Mouse (Mus musculus) stomach, postnatal 0 days (tissue): ENCODE results near the gene Cirbp. TPM values are rescaled to one million over a fixed set of nuclear protein-coding genes. Genes with fewer than 3 reads are reported as not detected.

Experiments
- ATAC-seq: fragments of 200-750 bp; cut with Nextera tagmentation; 2 replicates; pipeline ENCODE4 v1.8.0; 2017; ENCODE audit not compliant: low FRiP score, low TSS enrichment
- DNase-seq: peaks from one replicate; pipeline ENCODE4 v3.0.0-alpha.2; 2016; ENCODE audit warnings: low spot score
- H3K27ac ChIP-seq: fragments of 300-500 bp; sonication (generic); replicated peaks from 2 replicates; pipeline ENCODE4 v1.5.1; 2014; ENCODE audit warnings: mild to moderate bottlenecking, control low read depth
- H3K27me3 ChIP-seq: fragments of 300-500 bp; sonication (generic); 2 replicates; pipeline ENCODE4 v1.6.1; 2014; ENCODE audit warnings: low read length; ENCODE audit not compliant: control insufficient read depth, insufficient read depth
- H3K36me3 ChIP-seq: fragments of 300-500 bp; sonication (generic); 2 replicates; pipeline ENCODE4 v1.6.1; 2014; ENCODE audit warnings: low read length, mixed read lengths; ENCODE audit not compliant: control insufficient read depth, insufficient read depth
- H3K4me1 ChIP-seq: fragments of 300-500 bp; sonication (generic); replicated peaks from 2 replicates; pipeline ENCODE4 v1.6.1; 2014; ENCODE audit warnings: antibody characterized with exemption; ENCODE audit not compliant: control insufficient read depth, insufficient read depth
- H3K4me2 ChIP-seq: fragments of 300-500 bp; sonication (generic); replicated peaks from 2 replicates; pipeline ENCODE4 v1.6.1; 2014; ENCODE audit warnings: low read depth, mild to moderate bottlenecking, control low read depth, moderate library complexity
- H3K4me3 ChIP-seq: fragments of 300-500 bp; sonication (generic); 2 replicates; pipeline ENCODE4 v1.5.1; 2014; ENCODE audit warnings: low read depth, low read length, control low read depth
- H3K9ac ChIP-seq: fragments of 300-500 bp; sonication (generic); 2 replicates; pipeline ENCODE4 v1.6.1; 2014; ENCODE audit warnings: mild to moderate bottlenecking, low read length, control low read depth, mixed read lengths
- H3K9me3 ChIP-seq: fragments of 300-500 bp; sonication (generic); 2 replicates; pipeline ENCODE4 v1.6.1; 2016; ENCODE audit warnings: low read length; ENCODE audit not compliant: control insufficient read depth
- CTCF ChIP-seq: IDR thresholded peaks from 2 replicates; pipeline ENCODE4 v1.5.1; 2016; ENCODE audit warnings: antibody characterized with exemption, low read depth, mild to moderate bottlenecking, moderate library complexity
- EP300 ChIP-seq: optimal IDR thresholded peaks from 2 replicates; pipeline ENCODE3; 2016; ENCODE audit warnings: antibody characterized with exemption
- WGBS: fragments of 180-500 bp; shearing (Covaris S2); extraction: QIAGEN DNeasy Blood & Tissue Kit; methylation state at CpG from one replicate; pipeline ENCODE4 v1.1.7; 2014; 5-methylcytosine and 5-hydroxymethylcytosine counted together
- polyA plus RNA-seq: library from polyadenylated mRNA; unstranded; fragments of >200 nt; fragmentation: Nextera tagmentation; extraction: Ambion mirVana; gene quantifications from 2 replicates; pipeline ENCODE4 v1.2.1, GENCODE M21; 2015

Cirbp gene
- polyA plus RNA-seq = 237 and 244 TPM in 2 replicates

DNA sequence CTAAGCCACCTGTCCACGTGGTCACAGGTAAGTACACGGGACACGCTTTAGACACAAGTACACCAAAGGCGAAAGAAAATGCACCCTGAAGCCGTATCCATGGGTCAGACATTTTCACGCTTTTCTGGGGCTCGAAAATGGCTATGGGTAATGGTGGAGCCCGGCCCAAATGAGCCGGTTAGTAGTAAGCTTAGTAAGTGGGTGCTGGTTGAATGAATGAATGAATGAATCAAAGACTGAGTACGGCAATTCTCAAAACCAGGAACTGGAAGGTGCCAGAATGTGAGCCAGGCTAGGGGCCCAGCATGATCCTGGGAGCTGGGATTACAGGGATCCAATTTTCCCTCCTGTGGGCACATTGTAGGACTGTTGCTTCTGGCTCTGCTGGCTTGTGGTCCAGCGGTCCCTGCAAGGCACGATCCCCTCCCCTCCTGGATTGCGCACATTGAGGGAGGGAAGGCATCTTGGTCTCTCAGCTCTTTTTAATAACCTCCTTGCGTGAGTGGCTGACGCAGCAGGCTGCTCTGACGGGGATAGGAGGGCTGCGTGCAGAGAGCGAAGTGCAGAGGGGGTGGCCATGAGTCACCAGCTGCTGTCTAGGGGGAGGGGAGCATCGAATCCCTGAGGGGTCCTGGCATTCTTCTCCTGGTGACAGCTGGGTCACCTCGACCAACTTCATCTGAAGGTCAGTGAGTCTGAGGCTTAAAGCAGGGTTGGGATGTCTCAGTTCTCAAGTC lies at the start of gene Cirbp:
Cirbp (plus strand) TSS at position 594 of the 737 bp plus-strand sequence.
- 17% methylated on average over 20 of the region's 20 CpGs for WGBS

DNA sequence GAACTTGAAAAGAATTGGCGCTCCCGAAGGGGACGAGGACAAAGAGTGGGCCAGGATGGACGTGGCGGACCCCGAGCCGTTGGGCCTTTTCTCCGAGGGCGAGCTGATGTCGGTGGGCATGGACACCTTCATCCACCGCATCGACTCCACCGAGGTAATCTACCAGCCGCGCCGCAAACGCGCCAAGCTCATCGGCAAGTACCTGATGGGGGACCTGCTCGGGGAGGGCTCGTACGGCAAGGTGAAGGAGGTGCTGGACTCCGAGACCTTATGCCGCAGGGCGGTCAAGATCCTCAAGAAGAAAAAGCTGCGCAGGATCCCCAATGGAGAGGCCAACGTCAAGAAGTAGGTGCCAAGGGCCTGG lies 49.2 kb upstream of the Cirbp start:
- no peaks in the 10 kb centered on the region for H3K27me3 ChIP-seq
- no peak for TF ChIP-seq EP300
- no peak for TF ChIP-seq CTCF
- no peak for DNase-seq
- peak overlapping the region; percentile 90 for H3K9ac ChIP-seq
- peak overlapping the region; percentile 91 for H3K27ac ChIP-seq
- H3K4me3 ChIP-seq = peak overlapping the region; percentile 91
- H3K4me2 ChIP-seq = peak overlapping the region; percentile 90
- under 1% methylated on average over 27 of the region's 27 CpGs for WGBS
- peaks cover 10% of the 10 kb centered on the region; the same call in 1 of the 2 replicates for H3K4me1 ChIP-seq
- no peak for ATAC-seq
- H3K9me3 ChIP-seq = no peaks in the 10 kb centered on the region
- H3K36me3 ChIP-seq = 0 out of 2 replicates have a peak, but pooled peaks cover 3% of the 10 kb centered on the region

More for the DNA sequence above, at the start of gene Cirbp:
- peaks cover 7% of the 10 kb centered on the region for H3K36me3 ChIP-seq
- peaks cover 17% of the 10 kb centered on the region for H3K4me1 ChIP-seq
- H3K4me2 ChIP-seq = peak within 1 kb of the TSS; percentile 89
- H3K4me3 ChIP-seq = peak within 1 kb of the TSS; percentile 41
- H3K27ac ChIP-seq = peak within 1 kb of the TSS; percentile 82
- no peaks in the 10 kb centered on the region for H3K9me3 ChIP-seq
- no peak for DNase-seq
- H3K9ac ChIP-seq = peak within 1 kb of the TSS; percentile 62
- TF ChIP-seq CTCF (no peak), EP300 (no peak)
- no peaks in the 10 kb centered on the region for H3K27me3 ChIP-seq
- ATAC-seq = no peak

- whole genome bisulfite sequencing = 3% methylated on average over 30 of the region's 30 CpGs
- peaks cover 10% of the 10 kb centered on the region; the same call in 1 of the 2 replicates for H3K4me1 ChIP-seq
- peak; percentile 74 for DNase-seq
Observed at GRCm38 (mm10) chr10:80116927-80117691, 48.7 kb upstream of the Cirbp start.

GRCm38 (mm10) chr10:80117736-80118135 lies 48.0 kb upstream of the Cirbp start:
- peak overlapping the region; percentile 90 for H3K4me2 ChIP-seq
- TF ChIP-seq EP300 (no peak), CTCF (no peak; the same call in 1 of the 2 replicates)
- ATAC-seq (no peak), DNase-seq (no peak)
- no peaks in the 10 kb centered on the region for H3K9me3 ChIP-seq
- 36% methylated on average over 1 of the region's 1 CpGs for WGBS
- H3K27ac ChIP-seq = peak overlapping the region; percentile 91
- H3K36me3 ChIP-seq = 0 out of 2 replicates have a peak, but pooled peaks cover 3% of the 10 kb centered on the region
- peak overlapping the region; percentile 90 for H3K9ac ChIP-seq
- peaks cover 10% of the 10 kb centered on the region; the same call in 1 of the 2 replicates for H3K4me1 ChIP-seq
- no peaks in the 10 kb centered on the region for H3K27me3 ChIP-seq
- peak overlapping the region; percentile 91 for H3K4me3 ChIP-seq

More at GRCm38 (mm10) chr10:80116927-80117691, 48.7 kb upstream of the Cirbp start:
- Histone ChIP-seq H3K4me2 (peak overlapping the region; percentile 90), H3K27ac (peak overlapping the region; percentile 91), H3K36me3 (0 out of 2 replicates have a peak, but pooled peaks cover 3% of the 10 kb centered on the region), H3K9me3 (no peaks in the 10 kb centered on the region), H3K9ac (peak overlapping the region; percentile 90), H3K4me3 (peak overlapping the region; percentile 91), H3K27me3 (no peaks in the 10 kb centered on the region)
- ATAC-seq = no peak
- TF ChIP-seq EP300 (no peak), CTCF (peak; percentile 51)

- H3K4me2 ChIP-seq = peak overlapping the region; percentile 90; the same call in 1 of the 2 replicates
- H3K4me3 ChIP-seq = no peak overlapping the region; the same call in 1 of the 2 replicates
- H3K27ac ChIP-seq = no peak overlapping the region
- H3K9ac ChIP-seq = peak overlapping the region; percentile 27; the same call in 1 of the 2 replicates
- ATAC-seq = no peak
- 67% methylated on average over 6 of the region's 6 CpGs for WGBS
- H3K27me3 ChIP-seq = no peaks in the 10 kb centered on the region
- peaks cover 10% of the 10 kb centered on the region; the same call in 1 of the 2 replicates for H3K4me1 ChIP-seq
- no peaks in the 10 kb centered on the region for H3K9me3 ChIP-seq
- 0 out of 2 replicates have a peak, but pooled peaks cover 3% of the 10 kb centered on the region for H3K36me3 ChIP-seq
- no peak for DNase-seq
- TF ChIP-seq EP300 = no peak
- no peak for TF ChIP-seq CTCF
Observed at GRCm38 (mm10) chr10:80118552-80118951, 47.2 kb upstream of the Cirbp start.
